Mouse (Mus musculus) CH12.LX (cell line): ENCODE data around the gene Plcb1. TPM values are rescaled to one million over a fixed set of nuclear protein-coding genes. Genes with fewer than 3 reads are reported as not detected.

Experiments used
- DNase-seq: peaks from one replicate; pipeline ENCODE4 v3.0.0-alpha.2; 2013; ENCODE audit errors: extremely low read depth
- H3K27ac ChIP-seq: 2 replicates; pipeline ENCODE4 v1.5.1; 2012; ENCODE audit warnings: low read depth, mild to moderate bottlenecking, control low read depth, moderate library complexity; ENCODE audit not compliant: insufficient read depth
- H3K27me3 ChIP-seq: replicated peaks from 2 replicates; pipeline ENCODE3; 2012; ENCODE audit warnings: inconsistent platforms
- H3K36me3 ChIP-seq, 2 experiments: replicated peaks in 1 of 2; 2 replicates each; pipeline versions ENCODE3 to v1.6.1; 2012; ENCODE audit warnings: inconsistent platforms in 1 of 2, low read length in 1 of 2, mild to moderate bottlenecking in 1 of 2, mixed read lengths in 1 of 2, moderate library complexity in 1 of 2; ENCODE audit not compliant: control insufficient read depth in 1 of 2, insufficient read depth in 1 of 2
- H3K4me1 ChIP-seq, 2 experiments: 2 replicates each; pipeline ENCODE4 v1.6.1; 2012; ENCODE audit warnings: inconsistent platforms in 1 of 2, moderate library complexity in 1 of 2; ENCODE audit not compliant: insufficient read depth in 2 of 2, control insufficient read depth in 1 of 2
- H3K4me2 ChIP-seq: 2 replicates; pipeline ENCODE4 v1.6.1; 2012; ENCODE audit warnings: low read depth, mild to moderate bottlenecking, control low read depth; ENCODE audit not compliant: poor library complexity, insufficient read depth, severe bottlenecking
- H3K4me3 ChIP-seq, 3 experiments: fragments of 150-350 bp in 1 of 3; sonication (generic) in 1 of 3; replicated peaks in 1 of 3; 2 replicates each; pipeline versions ENCODE3 to v1.5.1; 2011 to 2012; ENCODE audit warnings: low read depth in 2 of 3, low read length in 2 of 3, mild to moderate bottlenecking in 2 of 3, moderate library complexity in 2 of 3, control low read depth in 1 of 3, improper control_type of control experiment in 1 of 3, inconsistent platforms in 1 of 3, mixed read lengths in 1 of 3; ENCODE audit not compliant: poor library complexity in 1 of 3
- H3K79me2 ChIP-seq: replicated peaks from 2 replicates; pipeline ENCODE4 v1.6.1; 2012; ENCODE audit warnings: mild to moderate bottlenecking, moderate library complexity; ENCODE audit not compliant: control insufficient read depth, poor library complexity, insufficient read depth, severe bottlenecking; ENCODE audit errors: extremely low read depth
- H3K9ac ChIP-seq: 2 replicates; pipeline ENCODE4 v1.6.1; 2012; ENCODE audit warnings: low read depth, mild to moderate bottlenecking, control low read depth, moderate library complexity; ENCODE audit not compliant: insufficient read depth
- H3K9me3 ChIP-seq: replicated peaks from 2 replicates; pipeline ENCODE3; 2012; ENCODE audit warnings: low read length, inconsistent platforms, mixed read lengths
- CHD1 ChIP-seq: IDR thresholded peaks from 2 replicates; pipeline ENCODE4 v1.6.1; 2012; ENCODE audit warnings: low read depth, low read length, improper control_type of control experiment, inconsistent platforms
- CTCF ChIP-seq, 2 experiments: IDR thresholded peaks in 1 of 2; conservative IDR thresholded peaks in 1 of 2; 2 replicates each; pipeline ENCODE4 v1.5.1; 2011 to 2012; ENCODE audit warnings: low read depth in 2 of 2, low read length in 2 of 2, improper control_type of control experiment in 1 of 2, inconsistent platforms in 1 of 2, mild to moderate bottlenecking in 1 of 2, moderate library complexity in 1 of 2
- E2F4 ChIP-seq: IDR thresholded peaks from 2 replicates; pipeline ENCODE4 v1.6.1; 2011; ENCODE audit warnings: low read depth, low read length, improper control_type of control experiment; ENCODE audit not compliant: insufficient replicate concordance
- ELF1 ChIP-seq: IDR thresholded peaks from 2 replicates; pipeline ENCODE4 v1.6.1; 2014; ENCODE audit warnings: low read depth, mild to moderate bottlenecking, inconsistent platforms, low read length, improper control_type of control experiment
- EP300 ChIP-seq: IDR thresholded peaks from 2 replicates; pipeline ENCODE4 v1.6.1; 2011; ENCODE audit warnings: low read length, improper control_type of control experiment
- HCFC1 ChIP-seq: IDR thresholded peaks from 2 replicates; pipeline ENCODE4 v1.6.1; 2012; ENCODE audit warnings: low read depth, mild to moderate bottlenecking, inconsistent platforms, low read length, improper control_type of control experiment
- IRF4 ChIP-seq: IDR thresholded peaks from 2 replicates; pipeline ENCODE4 v1.6.1; 2014; ENCODE audit warnings: low read depth, mild to moderate bottlenecking, inconsistent platforms, low read length, improper control_type of control experiment
- KAT2A ChIP-seq: IDR thresholded peaks from 2 replicates; pipeline ENCODE4 v1.6.1; 2012; ENCODE audit warnings: low read length, improper control_type of control experiment, inconsistent platforms; ENCODE audit not compliant: insufficient replicate concordance
- MAX ChIP-seq: IDR thresholded peaks from 2 replicates; pipeline ENCODE4 v1.6.1; 2011; ENCODE audit warnings: low read length, improper control_type of control experiment
- MAZ ChIP-seq: IDR thresholded peaks from 2 replicates; pipeline ENCODE4 v1.6.1; 2012; ENCODE audit warnings: low read depth, mild to moderate bottlenecking, inconsistent platforms, low read length, improper control_type of control experiment, moderate library complexity
- MEF2A ChIP-seq: IDR thresholded peaks from 2 replicates; pipeline ENCODE4 v1.6.1; 2014; ENCODE audit warnings: low read depth, mild to moderate bottlenecking, inconsistent platforms, low read length, improper control_type of control experiment, borderline replicate concordance
- MXI1 ChIP-seq: IDR thresholded peaks from 2 replicates; pipeline ENCODE4 v1.6.1; 2011; ENCODE audit warnings: mild to moderate bottlenecking, low read depth, low read length, improper control_type of control experiment
- MYC ChIP-seq: IDR thresholded peaks from 2 replicates; pipeline ENCODE4 v1.6.1; 2011; ENCODE audit warnings: low read depth, mild to moderate bottlenecking, improper control_type of control experiment, low read length
- NELFE ChIP-seq: IDR thresholded peaks from 2 replicates; pipeline ENCODE4 v1.6.1; 2011; ENCODE audit warnings: low read depth, low read length, improper control_type of control experiment
- NRF1 ChIP-seq: IDR thresholded peaks from 2 replicates; pipeline ENCODE4 v1.6.1; 2014; ENCODE audit warnings: low read depth, mild to moderate bottlenecking, inconsistent platforms, low read length, improper control_type of control experiment, moderate library complexity
- POLR2A ChIP-seq: IDR thresholded peaks from 2 replicates; pipeline ENCODE4 v1.6.1; 2011; ENCODE audit warnings: low read depth, mild to moderate bottlenecking, improper control_type of control experiment, low read length
- RCOR1 ChIP-seq: conservative IDR thresholded peaks from 2 replicates; pipeline ENCODE4 v1.6.1; 2012; ENCODE audit warnings: low read depth, mild to moderate bottlenecking, inconsistent platforms, low read length, improper control_type of control experiment
- SIN3A ChIP-seq: IDR thresholded peaks from 2 replicates; pipeline ENCODE4 v1.6.1; 2012; ENCODE audit warnings: low read length, improper control_type of control experiment, inconsistent platforms
- TCF12 ChIP-seq: IDR thresholded peaks from 2 replicates; pipeline ENCODE4 v1.6.1; 2014; ENCODE audit warnings: low read depth, mild to moderate bottlenecking, inconsistent platforms, low read length, improper control_type of control experiment
- UBTF ChIP-seq: IDR thresholded peaks from 2 replicates; pipeline ENCODE4 v1.6.1; 2012; ENCODE audit warnings: low read depth, mild to moderate bottlenecking, inconsistent platforms, low read length, improper control_type of control experiment, moderate library complexity
- USF1 ChIP-seq: IDR thresholded peaks from 2 replicates; pipeline ENCODE4 v1.6.1; 2014; ENCODE audit warnings: low read depth, mild to moderate bottlenecking, inconsistent platforms, low read length, improper control_type of control experiment
- USF2 ChIP-seq: conservative IDR thresholded peaks from 2 replicates; pipeline ENCODE4 v1.6.1; 2011; ENCODE audit warnings: low read depth, low read length, improper control_type of control experiment
- ZMIZ1 ChIP-seq: IDR thresholded peaks from 2 replicates; pipeline ENCODE4 v1.6.1; 2012; ENCODE audit warnings: low read depth, mild to moderate bottlenecking, inconsistent platforms, low read length, improper control_type of control experiment
- ZNF384 ChIP-seq: IDR thresholded peaks from 2 replicates; pipeline ENCODE4 v1.6.1; 2012; ENCODE audit warnings: low read depth, low read length, improper control_type of control experiment, inconsistent platforms
- dilution Hi-C: fragments of 300-500 bp; cut with MboI; formaldehyde crosslinking; loops from 2 replicates; pipeline ENCODE4 v1.14.3; 2020; ENCODE audit warnings: low sequenced_read_pairs; ENCODE audit not compliant: extremely low pct_unique_long_range_greater_than_20kb, extremely low pct_ligation_motif_present
- in situ Hi-C: fragments of 300-500 bp; cut with MboI; formaldehyde crosslinking; loops from 3 replicates; pipeline ENCODE4 v1.14.3; 2019; ENCODE audit warnings: low sequenced_read_pairs, low pct_ligation_motif_present, low pct_unique_long_range_greater_than_20kb, mixed read lengths
- polyA plus RNA-seq: library from polyadenylated mRNA; unstranded; fragments of >175 nt; gene quantifications from 2 replicates; pipeline ENCODE4 v1.2.1, GENCODE M21; 2012; ENCODE audit warnings: low read depth; ENCODE audit not compliant: insufficient read length
- total RNA-seq, 2 experiments: library from RNA; depleted of rRNA; stranded (reverse); fragments of 300-350 nt in 1 of 2; fragments of >200 nt in 1 of 2; gene quantifications; 2 replicates each; pipeline ENCODE4 v1.2.3; 2012 to 2014

The Plcb1 gene
- total and polyA plus RNA-seq, 3 experiments, result not detected

DNA sequence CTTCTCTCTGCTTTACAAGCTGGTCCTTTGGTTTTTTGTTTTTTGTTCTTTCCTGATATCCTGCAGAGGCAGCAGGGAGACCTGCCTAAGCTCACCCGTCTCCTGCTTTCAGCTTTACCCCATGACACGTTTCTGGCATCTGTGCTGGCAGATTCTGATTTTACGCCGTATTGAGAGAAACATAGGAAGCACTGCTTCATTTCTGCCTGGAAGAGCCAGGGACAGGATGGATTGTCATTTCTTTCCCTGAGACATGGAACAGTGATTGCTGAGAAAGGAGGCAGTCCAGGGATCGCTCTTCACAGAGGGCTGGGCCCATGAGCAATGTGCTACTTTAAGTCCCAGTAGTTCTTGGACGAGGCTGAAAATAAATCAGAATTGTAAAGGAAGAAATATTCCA lies 243.8 kb downstream of the Plcb1 start:
- dilution Hi-C loops (no loop called here), in situ Hi-C loops (no loop called here)

GRCm38 (mm10) chr2:135035640-135036260 lies 249.9 kb downstream of the Plcb1 start:
- TF ChIP-seq ZMIZ1, result no peak
- TF ChIP-seq POLR2A, result no peak
- TF ChIP-seq NRF1, result no peak
- no peak for TF ChIP-seq EP300
- no peak for TF ChIP-seq NELFE
- TF ChIP-seq KAT2A, result no peak
- TF ChIP-seq ELF1, result no peak
- TF ChIP-seq USF1, result no peak
- no peak for TF ChIP-seq MAX
- no peak for TF ChIP-seq ZNF384
- no peak for TF ChIP-seq TCF12
- no peak for TF ChIP-seq IRF4
- TF ChIP-seq SIN3A, result no peak
- dilution Hi-C loops (no loop called here), in situ Hi-C loops (no loop called here)
- H3K36me3 ChIP-seq, result no peaks in the 10 kb centered on the region
- H3K27ac ChIP-seq, result no peak overlapping the region
- H3K4me3 ChIP-seq, result no peak overlapping the region
- H3K4me1 ChIP-seq, result no peaks in the 10 kb centered on the region
- DNase-seq, result no peak
- no peak overlapping the region for H3K4me2 ChIP-seq
- H3K9ac ChIP-seq, result no peak overlapping the region
- peaks cover 31% of the 10 kb centered on the region for H3K9me3 ChIP-seq
- H3K79me2 ChIP-seq, result no peaks in the 10 kb centered on the region
- no peaks in the 10 kb centered on the region for H3K27me3 ChIP-seq

More for the DNA sequence above, 243.8 kb downstream of the Plcb1 start:
- Histone ChIP-seq H3K27ac (no peak overlapping the region), H3K4me1 (no peaks in the 10 kb centered on the region), H3K4me2 (no peak overlapping the region), H3K9me3 (peaks cover 41% of the 10 kb centered on the region), H3K79me2 (no peaks in the 10 kb centered on the region), H3K9ac (no peak overlapping the region), H3K4me3 (no peak overlapping the region), H3K36me3 (no peaks in the 10 kb centered on the region), H3K27me3 (no peaks in the 10 kb centered on the region)
- DNase-seq, result no peak
- TF ChIP-seq HCFC1, result no peak
- TF ChIP-seq ZNF384, result no peak
- no peak for TF ChIP-seq MAZ
- TF ChIP-seq KAT2A, result no peak
- no peak for TF ChIP-seq MYC
- no peak for TF ChIP-seq EP300
- no peak for TF ChIP-seq IRF4
- no peak for TF ChIP-seq E2F4
- TF ChIP-seq USF1, result no peak
- no peak for TF ChIP-seq MXI1
- TF ChIP-seq USF2, result no peak
- no peak for TF ChIP-seq CTCF (conservative IDR thresholded peaks at IDR 0.05 in 1 of 2, IDR thresholded peaks at IDR 0.05 in 1 of 2; ENCODE audit: low read depth in 2 of 2, low read length in 2 of 2)
- no peak for TF ChIP-seq MEF2A
- no peak for TF ChIP-seq ZMIZ1
- no peak for TF ChIP-seq RCOR1
- no peak for TF ChIP-seq CHD1
- no peak for TF ChIP-seq UBTF
